Mouse (Mus musculus): Measurements from ENCODE around the gene Ints7. TPM values are rescaled to one million over a fixed set of nuclear protein-coding genes. Genes with fewer than 3 reads are reported as not detected.

Gene Ints7
- polyA plus RNA-seq, 1 experiment = 12.2 TPM

- DNase-seq = no peak
- H3K36me3 ChIP-seq (ENCODE audit: control insufficient read depth, insufficient read depth, low read length) = no peaks in the 10 kb centered on the region; the same call in 1 of the 2 replicates
- no peak for TF ChIP-seq POLR2A (IDR thresholded peaks at IDR 0.05; ENCODE audit: low read depth, low read length)
- no peak for TF ChIP-seq CTCF (conservative IDR thresholded peaks at IDR 0.05; ENCODE audit: insufficient read depth, insufficient read length, low read depth, low read length)
- H3K4me1 ChIP-seq (ENCODE audit: control insufficient read depth, insufficient read depth, low read length) = no peaks in the 10 kb centered on the region
- 95% methylated on average over 8 of the region's 8 CpGs for WGBS
- H3K27ac ChIP-seq (ENCODE audit: insufficient read depth, low read depth, low read length) = no peak overlapping the region
- H3K27me3 ChIP-seq (replicated peaks; ENCODE audit: control insufficient read depth, insufficient read depth, low read length) = no peaks in the 10 kb centered on the region
- H3K4me3 ChIP-seq (ENCODE audit: insufficient read depth, low read depth, low read length) = no peak overlapping the region
Observed at GRCm38 (mm10) chr1:191616245-191616644, 40.8 kb downstream of the Ints7 start.

- no peaks in the 10 kb centered on the region for H3K27me3 ChIP-seq (replicated peaks; ENCODE audit: control insufficient read depth, insufficient read depth, low read length)
- no peak for TF ChIP-seq POLR2A (IDR thresholded peaks at IDR 0.05; ENCODE audit: low read depth, low read length)
- TF ChIP-seq CTCF (conservative IDR thresholded peaks at IDR 0.05; ENCODE audit: insufficient read depth, insufficient read length, low read depth, low read length) = no peak
Observed at GRCm38 (mm10) chr1:191617589-191617988, 42.2 kb downstream of the Ints7 start.

GRCm38 (mm10) chr1:191618067-191618766, 42.8 kb downstream of the Ints7 start:
- 94% methylated on average over 12 of the region's 12 CpGs for WGBS
- TF ChIP-seq POLR2A (IDR thresholded peaks at IDR 0.05; ENCODE audit: low read depth, low read length) (no peak), CTCF (conservative IDR thresholded peaks at IDR 0.05; ENCODE audit: insufficient read depth, insufficient read length, low read depth, low read length) (no peak)
- no peaks in the 10 kb centered on the region for H3K27me3 ChIP-seq (replicated peaks; ENCODE audit: control insufficient read depth, insufficient read depth, low read length)
- no peak overlapping the region for H3K4me3 ChIP-seq (ENCODE audit: insufficient read depth, low read depth, low read length)
- no peaks in the 10 kb centered on the region; the same call in 1 of the 2 replicates for H3K36me3 ChIP-seq (ENCODE audit: control insufficient read depth, insufficient read depth, low read length)
- no peak overlapping the region for H3K27ac ChIP-seq (ENCODE audit: insufficient read depth, low read depth, low read length)
- DNase-seq = no peak
- no peaks in the 10 kb centered on the region for H3K4me1 ChIP-seq (ENCODE audit: control insufficient read depth, insufficient read depth, low read length)

More at GRCm38 (mm10) chr1:191617589-191617988, 42.2 kb downstream of the Ints7 start:
- no peak overlapping the region for H3K27ac ChIP-seq (ENCODE audit: insufficient read depth, low read depth, low read length)
- WGBS = 94% methylated on average over 3 of the region's 3 CpGs
- H3K4me3 ChIP-seq (ENCODE audit: insufficient read depth, low read depth, low read length) = no peak overlapping the region
- no peaks in the 10 kb centered on the region; the same call in 1 of the 2 replicates for H3K36me3 ChIP-seq (ENCODE audit: control insufficient read depth, insufficient read depth, low read length)
- no peaks in the 10 kb centered on the region for H3K4me1 ChIP-seq (ENCODE audit: control insufficient read depth, insufficient read depth, low read length)
- no peak for DNase-seq

- H3K27me3 ChIP-seq (replicated peaks; ENCODE audit: control insufficient read depth, insufficient read depth, low read length) = no peaks in the 10 kb centered on the region
- whole genome bisulfite sequencing = 91% methylated on average over 8 of the region's 8 CpGs
- no peak for DNase-seq
- H3K36me3 ChIP-seq (ENCODE audit: control insufficient read depth, insufficient read depth, low read length) = no peaks in the 10 kb centered on the region; the same call in 1 of the 2 replicates
- TF ChIP-seq POLR2A (IDR thresholded peaks at IDR 0.05; ENCODE audit: low read depth, low read length) (no peak), CTCF (conservative IDR thresholded peaks at IDR 0.05; ENCODE audit: insufficient read depth, insufficient read length, low read depth, low read length) (no peak)
- no peak overlapping the region for H3K27ac ChIP-seq (ENCODE audit: insufficient read depth, low read depth, low read length)
- no peaks in the 10 kb centered on the region for H3K4me1 ChIP-seq (ENCODE audit: control insufficient read depth, insufficient read depth, low read length)
- H3K4me3 ChIP-seq (ENCODE audit: insufficient read depth, low read depth, low read length) = no peak overlapping the region
Observed at GRCm38 (mm10) chr1:191621096-191621495, 45.7 kb downstream of the Ints7 start.

- no peak for TF ChIP-seq POLR2A (IDR thresholded peaks at IDR 0.05; ENCODE audit: low read depth, low read length)
- no peak for TF ChIP-seq CTCF (conservative IDR thresholded peaks at IDR 0.05; ENCODE audit: insufficient read depth, insufficient read length, low read depth, low read length)
- no peaks in the 10 kb centered on the region for H3K27me3 ChIP-seq (replicated peaks; ENCODE audit: control insufficient read depth, insufficient read depth, low read length)
- H3K4me3 ChIP-seq (ENCODE audit: insufficient read depth, low read depth, low read length) = no peak overlapping the region
- no peak for DNase-seq
- H3K36me3 ChIP-seq (ENCODE audit: control insufficient read depth, insufficient read depth, low read length) = no peaks in the 10 kb centered on the region
- no peaks in the 10 kb centered on the region for H3K4me1 ChIP-seq (ENCODE audit: control insufficient read depth, insufficient read depth, low read length)
- H3K27ac ChIP-seq (ENCODE audit: insufficient read depth, low read depth, low read length) = no peak overlapping the region
- WGBS = 86% methylated on average over 8 of the region's 8 CpGs
Observed at GRCm38 (mm10) chr1:191622801-191623200, 47.4 kb downstream of the Ints7 start.

- H3K36me3 ChIP-seq (ENCODE audit: control insufficient read depth, insufficient read depth, low read length) = no peaks in the 10 kb centered on the region
- TF ChIP-seq CTCF (conservative IDR thresholded peaks at IDR 0.05; ENCODE audit: insufficient read depth, insufficient read length, low read depth, low read length) (no peak), POLR2A (IDR thresholded peaks at IDR 0.05; ENCODE audit: low read depth, low read length) (no peak)
- DNase-seq = no peak
- no peak overlapping the region for H3K4me3 ChIP-seq (ENCODE audit: insufficient read depth, low read depth, low read length)
- WGBS = 70% methylated on average over 6 of the region's 6 CpGs
- no peaks in the 10 kb centered on the region for H3K4me1 ChIP-seq (ENCODE audit: control insufficient read depth, insufficient read depth, low read length)
- no peaks in the 10 kb centered on the region for H3K27me3 ChIP-seq (replicated peaks; ENCODE audit: control insufficient read depth, insufficient read depth, low read length)
- H3K27ac ChIP-seq (ENCODE audit: insufficient read depth, low read depth, low read length) = no peak overlapping the region
Observed at GRCm38 (mm10) chr1:191624492-191624891, 49.1 kb downstream of the Ints7 start.

GRCm38 (mm10) chr1:191625026-191625425, 49.6 kb downstream of the Ints7 start:
- Histone ChIP-seq H3K4me1 (ENCODE audit: control insufficient read depth, insufficient read depth, low read length) (no peaks in the 10 kb centered on the region), H3K4me3 (ENCODE audit: insufficient read depth, low read depth, low read length) (no peak overlapping the region), H3K36me3 (ENCODE audit: control insufficient read depth, insufficient read depth, low read length) (no peaks in the 10 kb centered on the region), H3K27me3 (replicated peaks; ENCODE audit: control insufficient read depth, insufficient read depth, low read length) (no peaks in the 10 kb centered on the region), H3K27ac (ENCODE audit: insufficient read depth, low read depth, low read length) (no peak overlapping the region)
- DNase-seq = no peak
- no peak for TF ChIP-seq POLR2A (IDR thresholded peaks at IDR 0.05; ENCODE audit: low read depth, low read length)
- no peak for TF ChIP-seq CTCF (conservative IDR thresholded peaks at IDR 0.05; ENCODE audit: insufficient read depth, insufficient read length, low read depth, low read length)
- 58% methylated on average over 6 of the region's 6 CpGs for WGBS
